Mouse (Mus musculus): ENCODE measurements around the gene Mms19.

- TF ChIP-seq CTCF (IDR thresholded peaks at IDR 0.05; ENCODE audit: borderline replicate concordance, control insufficient read depth, extremely low read depth, insufficient read depth, low read length, poor library complexity) (no peak), POLR2A (IDR thresholded peaks at IDR 0.05; ENCODE audit: control insufficient read depth, extremely low read depth, insufficient read depth, low read length, poor library complexity) (no peak)
Observed at GRCm38 (mm10) chr19:42019011-42019522, 38.1 kb upstream of the Mms19 start.
